Mouse (Mus musculus) MEL (cell line): ENCODE data around the gene Traf5.

ENCODE experiments used
- CTCF ChIP-seq, 3 experiments: IDR thresholded peaks in 2 of 3; conservative IDR thresholded peaks in 1 of 3; 2 replicates each; pipeline ENCODE4 v1.5.1; 2011 to 2012; ENCODE audit warnings: low read length in 3 of 3, low read depth in 2 of 3, mild to moderate bottlenecking in 2 of 3, improper control_type of control experiment in 1 of 3, inconsistent platforms in 1 of 3, mixed read lengths in 1 of 3, moderate library complexity in 1 of 3; ENCODE audit not compliant: control insufficient read depth in 1 of 3, insufficient read depth in 1 of 3, poor library complexity in 1 of 3, severe bottlenecking in 1 of 3
- EP300 ChIP-seq, 2 experiments: IDR thresholded peaks; 2 replicates each; pipeline ENCODE4 v1.6.1; 2011; ENCODE audit warnings: improper control_type of control experiment in 2 of 2, low read length in 2 of 2, low read depth in 1 of 2, mild to moderate bottlenecking in 1 of 2
- HCFC1 ChIP-seq: IDR thresholded peaks from 2 replicates; pipeline ENCODE4 v1.6.1; 2012; ENCODE audit warnings: low read depth, mild to moderate bottlenecking, inconsistent platforms, low read length, improper control_type of control experiment, moderate library complexity

DNA sequence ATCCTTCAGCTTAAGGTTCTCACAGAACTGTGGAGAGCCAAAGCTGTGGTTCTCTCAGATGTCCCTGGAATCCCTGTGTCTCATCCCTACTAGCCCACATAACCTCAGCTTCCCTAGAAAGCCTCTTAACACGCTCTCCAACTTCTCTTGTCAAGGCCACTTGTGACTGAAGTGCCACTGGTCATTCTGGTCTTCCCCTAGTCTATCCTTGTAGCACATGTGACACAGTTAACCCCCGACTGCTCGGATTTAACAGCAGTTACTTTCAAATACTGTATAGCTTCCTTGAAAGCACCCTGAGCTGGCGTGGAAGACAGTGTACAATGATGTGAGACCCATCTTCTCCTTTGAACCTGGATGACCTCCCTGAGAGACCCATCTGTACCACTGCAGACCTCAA, 5.3 kb downstream of the Traf5 start:
- TF ChIP-seq CTCF (IDR thresholded peaks at IDR 0.05 in 2 of 3, conservative IDR thresholded peaks at IDR 0.05 in 1 of 3; ENCODE audit: control insufficient read depth in 1 of 3, insufficient read depth in 1 of 3, low read depth in 2 of 3, low read length in 3 of 3, poor library complexity in 1 of 3, severe bottlenecking in 1 of 3) (no peak), EP300 (IDR thresholded peaks at IDR 0.05; ENCODE audit: low read depth in 1 of 2, low read length in 2 of 2) (no peak), HCFC1 (no peak)
